Mouse (Mus musculus): ENCODE results near the gene Fbxo31. TPM values are rescaled to one million over a fixed set of nuclear protein-coding genes. Genes with fewer than 3 reads are reported as not detected.
A peak's percentile ranks its signal among the peaks of the same experiment; 100 is the strongest.

The Fbxo31 gene
- polyA plus RNA-seq (2012; rRNA removed): 96.6 and 103 TPM in 2 replicates

DNA sequence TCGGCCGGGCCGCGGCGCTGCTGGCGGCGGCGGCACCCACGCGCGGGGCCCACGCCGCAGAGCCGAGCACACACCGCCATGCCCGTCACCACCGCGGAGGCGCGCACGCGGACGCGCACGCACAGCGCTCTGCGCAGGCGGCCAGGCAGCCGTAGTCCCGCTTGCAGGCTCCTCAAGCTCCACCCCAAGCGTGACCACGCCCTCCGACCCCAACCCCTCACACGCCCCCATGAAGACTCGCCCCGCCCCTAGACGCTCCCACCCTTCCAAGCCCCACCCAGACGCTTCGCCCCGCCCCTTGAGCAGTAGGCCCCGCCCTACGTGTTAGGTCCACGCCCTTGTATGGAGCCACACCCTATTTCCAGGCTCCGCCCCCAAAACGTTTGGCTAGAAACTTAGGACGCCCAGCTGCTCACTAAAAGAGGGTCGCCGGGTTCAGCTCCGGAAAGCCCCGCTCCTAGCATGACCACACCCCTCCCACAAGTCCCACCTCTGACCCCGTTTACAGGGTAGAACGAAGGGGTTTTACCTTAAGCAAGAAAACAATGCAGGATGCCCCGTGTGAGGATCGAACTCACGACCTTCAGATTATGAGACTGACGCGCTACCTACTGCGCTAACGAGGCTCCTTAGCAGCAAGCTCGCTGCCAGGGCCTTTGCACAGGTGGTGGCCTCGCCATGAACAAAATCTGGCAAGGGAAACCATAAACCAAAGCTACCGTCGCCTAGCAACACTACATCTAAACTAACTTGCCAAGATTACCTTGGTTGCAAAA lies at the start of gene Fbxo31:
Gene Fbxo31 (minus strand): TSS at position 131 of the 776 bp plus-strand sequence.
- H3K27ac ChIP-seq (ENCODE audit: insufficient read depth, low read length): peak within 1 kb of the TSS; percentile 58
- H3K4me1 ChIP-seq (ENCODE audit: control insufficient read depth, insufficient read depth, low read length): no peaks in the 10 kb centered on the region
- peak within 1 kb of the TSS; percentile 69 for H3K4me3 ChIP-seq (ENCODE audit: insufficient read depth, low read length)
- TF ChIP-seq CTCF (IDR thresholded peaks at IDR 0.05; ENCODE audit: extremely low read depth, insufficient read depth, low read length): no peak
- TF ChIP-seq POLR2A (IDR thresholded peaks at IDR 0.05; ENCODE audit: extremely low read depth, insufficient read depth, low read length): peak; percentile 75; the same call in 1 of the 2 replicates

- peaks cover 34% of the 10 kb centered on the region for H3K4me1 ChIP-seq (ENCODE audit: control insufficient read depth, insufficient read depth, low read length)
- H3K27ac ChIP-seq (ENCODE audit: insufficient read depth, low read length): 0 out of 2 replicates have a peak overlapping the region, but pooled peaks have one; percentile 2
- TF ChIP-seq POLR2A (IDR thresholded peaks at IDR 0.05; ENCODE audit: extremely low read depth, insufficient read depth, low read length): no peak
- TF ChIP-seq CTCF (IDR thresholded peaks at IDR 0.05; ENCODE audit: extremely low read depth, insufficient read depth, low read length): no peak
- H3K4me3 ChIP-seq (ENCODE audit: insufficient read depth, low read length): no peak overlapping the region
Observed at GRCm38 (mm10) chr8:121623043-121623442, 44.4 kb upstream of the Fbxo31 start.

GRCm38 (mm10) chr8:121621879-121622278 lies 43.3 kb upstream of the Fbxo31 start:
- Histone ChIP-seq H3K4me1 (ENCODE audit: control insufficient read depth, insufficient read depth, low read length) (peaks cover 35% of the 10 kb centered on the region), H3K4me3 (ENCODE audit: insufficient read depth, low read length) (no peak overlapping the region), H3K27ac (ENCODE audit: insufficient read depth, low read length) (no peak overlapping the region)
- TF ChIP-seq POLR2A (IDR thresholded peaks at IDR 0.05; ENCODE audit: extremely low read depth, insufficient read depth, low read length) (no peak), CTCF (IDR thresholded peaks at IDR 0.05; ENCODE audit: extremely low read depth, insufficient read depth, low read length) (0 out of 2 replicates have a peak, but pooled peaks have one; percentile 3)

DNA sequence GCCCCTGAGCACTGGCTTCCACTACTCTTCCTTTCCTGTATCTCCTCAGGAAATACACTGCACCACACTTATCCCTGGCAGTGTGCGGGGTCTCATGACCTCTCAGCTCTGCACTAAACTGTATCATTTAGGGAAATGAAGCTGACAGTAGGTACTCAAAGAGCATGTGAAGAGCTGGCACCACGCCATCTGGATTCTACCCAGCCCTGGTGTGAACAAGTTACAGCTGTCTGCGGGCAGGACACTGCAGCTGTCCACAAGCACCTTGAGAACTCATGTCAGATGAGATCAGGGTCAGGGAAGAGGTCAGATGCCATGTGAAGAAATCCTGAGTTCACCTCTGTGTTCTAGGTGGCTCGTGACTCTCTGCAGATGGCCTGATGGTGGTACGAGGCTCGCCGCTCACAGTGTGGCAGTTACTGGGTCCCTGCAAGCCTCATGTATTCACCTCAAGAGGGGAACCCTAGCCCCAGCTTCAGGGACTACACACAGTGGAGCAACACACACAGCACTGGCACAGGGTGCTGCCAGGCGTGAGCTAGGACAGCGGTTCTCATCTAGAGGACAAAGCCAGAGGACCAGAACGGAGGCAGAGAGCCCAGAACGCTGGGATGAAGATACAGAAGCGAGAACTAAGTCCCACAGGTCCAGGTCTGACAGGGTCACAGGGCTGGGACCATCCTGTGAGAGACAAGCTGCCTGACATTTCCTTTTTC lies 42.4 kb upstream of the Fbxo31 start:
- no peak overlapping the region for H3K4me3 ChIP-seq (ENCODE audit: insufficient read depth, low read length)
- H3K27ac ChIP-seq (ENCODE audit: insufficient read depth, low read length): no peak overlapping the region
- TF ChIP-seq POLR2A (IDR thresholded peaks at IDR 0.05; ENCODE audit: extremely low read depth, insufficient read depth, low read length) (no peak), CTCF (IDR thresholded peaks at IDR 0.05; ENCODE audit: extremely low read depth, insufficient read depth, low read length) (no peak)
- peaks cover 35% of the 10 kb centered on the region for H3K4me1 ChIP-seq (ENCODE audit: control insufficient read depth, insufficient read depth, low read length)

DNA sequence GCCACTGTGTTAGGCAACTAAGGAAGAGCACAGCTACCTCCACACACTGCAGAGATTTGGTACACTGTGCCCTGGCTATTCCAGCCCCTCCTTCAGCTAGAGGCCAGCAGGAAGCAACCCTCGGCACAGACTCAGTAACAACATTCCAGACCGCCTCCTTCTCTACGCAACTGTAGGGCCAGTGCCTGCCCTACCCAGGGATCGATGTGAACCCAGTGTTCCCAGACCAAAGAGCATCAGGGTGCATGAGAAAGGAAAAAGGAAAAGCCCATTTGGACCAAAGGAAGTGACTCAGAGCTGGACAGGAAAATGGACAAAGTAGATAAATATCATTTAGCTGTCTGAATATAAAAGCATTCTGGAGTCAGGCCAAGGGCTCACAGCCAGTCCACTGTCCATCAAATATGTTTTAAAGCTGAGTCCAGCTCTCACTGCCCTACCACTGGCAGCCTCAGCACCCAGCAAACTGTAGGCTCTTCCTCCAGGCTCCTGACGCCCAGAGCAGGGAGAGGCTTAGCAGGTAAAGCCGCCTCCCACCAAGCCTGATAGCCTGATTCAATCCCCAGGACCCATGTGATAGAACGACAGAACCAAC lies 40.9 kb upstream of the Fbxo31 start:
- H3K27ac ChIP-seq (ENCODE audit: insufficient read depth, low read length): peak overlapping the region; percentile 17; the same call in 1 of the 2 replicates

DNA sequence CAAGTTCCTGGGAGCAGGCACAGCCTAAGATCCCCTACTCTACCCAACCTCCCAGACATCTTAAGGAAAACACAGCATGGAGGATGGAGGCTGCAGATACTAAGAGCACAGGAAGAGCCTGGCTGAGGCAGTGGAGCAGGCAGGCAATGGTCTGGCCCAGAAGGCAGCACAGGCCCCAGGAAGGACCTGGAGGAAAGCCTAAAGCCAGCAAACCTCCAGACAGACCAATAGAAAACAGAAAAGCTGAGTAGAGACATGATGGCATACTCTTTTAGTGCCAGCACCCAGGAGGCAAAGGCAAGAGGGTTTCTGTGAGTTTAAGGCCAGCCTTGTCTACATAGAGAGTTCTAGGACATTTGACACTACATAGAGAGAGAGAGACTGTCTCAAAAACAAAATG lies 34.8 kb upstream of the Fbxo31 start:
- TF ChIP-seq POLR2A (IDR thresholded peaks at IDR 0.05; ENCODE audit: extremely low read depth, insufficient read depth, low read length) (no peak), CTCF (IDR thresholded peaks at IDR 0.05; ENCODE audit: extremely low read depth, insufficient read depth, low read length) (no peak)
- Histone ChIP-seq H3K27ac (ENCODE audit: insufficient read depth, low read length) (no peak overlapping the region), H3K4me3 (ENCODE audit: insufficient read depth, low read length) (no peak overlapping the region), H3K4me1 (ENCODE audit: control insufficient read depth, insufficient read depth, low read length) (peaks cover 2% of the 10 kb centered on the region; the same call in 1 of the 2 replicates)

More for the DNA sequence above, 40.9 kb upstream of the Fbxo31 start:
- Histone ChIP-seq H3K4me1 (ENCODE audit: control insufficient read depth, insufficient read depth, low read length) (peaks cover 29% of the 10 kb centered on the region), H3K4me3 (ENCODE audit: insufficient read depth, low read length) (no peak overlapping the region)
- TF ChIP-seq CTCF (IDR thresholded peaks at IDR 0.05; ENCODE audit: extremely low read depth, insufficient read depth, low read length) (no peak), POLR2A (IDR thresholded peaks at IDR 0.05; ENCODE audit: extremely low read depth, insufficient read depth, low read length) (no peak)

DNA sequence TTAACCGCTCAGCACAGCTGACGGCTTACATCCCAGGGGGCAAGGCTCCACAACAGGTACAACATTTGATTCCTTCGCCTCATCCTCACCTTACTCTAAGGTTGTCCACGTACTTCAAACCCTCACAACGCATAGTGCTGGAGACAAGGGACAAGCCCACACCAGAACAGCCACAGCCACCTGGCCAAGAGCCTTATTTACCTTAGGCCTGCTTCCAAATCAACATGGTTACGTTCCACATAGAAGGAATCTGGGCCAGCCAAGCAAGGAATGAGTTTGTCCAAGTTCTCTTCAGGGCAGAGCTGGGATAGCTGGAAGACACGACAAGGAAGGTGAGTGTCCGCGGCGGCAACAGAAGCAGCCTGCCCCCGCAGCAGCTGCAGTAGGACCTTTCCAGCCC lies 31.3 kb upstream of the Fbxo31 start:
- TF ChIP-seq POLR2A (IDR thresholded peaks at IDR 0.05; ENCODE audit: extremely low read depth, insufficient read depth, low read length) (no peak), CTCF (IDR thresholded peaks at IDR 0.05; ENCODE audit: extremely low read depth, insufficient read depth, low read length) (no peak)
- Histone ChIP-seq H3K4me3 (ENCODE audit: insufficient read depth, low read length) (no peak overlapping the region), H3K4me1 (ENCODE audit: control insufficient read depth, insufficient read depth, low read length) (no peaks in the 10 kb centered on the region), H3K27ac (ENCODE audit: insufficient read depth, low read length) (no peak overlapping the region)

DNA sequence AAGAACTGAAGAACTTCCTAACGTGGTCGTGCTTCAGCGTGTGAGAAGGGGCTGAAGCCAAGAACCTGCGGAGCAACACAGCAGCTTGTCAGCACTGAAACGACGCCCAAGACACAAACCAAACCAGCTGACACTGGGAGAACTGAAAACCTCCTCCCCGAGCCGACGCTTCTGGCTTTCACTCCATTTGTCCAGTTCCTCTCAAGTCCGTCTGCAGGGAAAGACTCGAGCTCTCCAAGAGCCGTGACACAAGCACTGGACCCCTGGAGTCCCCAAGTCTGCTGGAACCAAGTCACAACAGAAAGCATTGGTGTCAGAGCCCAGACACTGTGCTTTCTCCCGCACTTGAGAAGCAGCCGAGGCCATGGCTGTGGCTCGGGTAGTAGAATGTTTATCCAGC lies 30.6 kb upstream of the Fbxo31 start:
- H3K4me1 ChIP-seq (ENCODE audit: control insufficient read depth, insufficient read depth, low read length): no peaks in the 10 kb centered on the region
- TF ChIP-seq CTCF (IDR thresholded peaks at IDR 0.05; ENCODE audit: extremely low read depth, insufficient read depth, low read length): no peak
- no peak for TF ChIP-seq POLR2A (IDR thresholded peaks at IDR 0.05; ENCODE audit: extremely low read depth, insufficient read depth, low read length)
- H3K27ac ChIP-seq (ENCODE audit: insufficient read depth, low read length): no peak overlapping the region
- no peak overlapping the region for H3K4me3 ChIP-seq (ENCODE audit: insufficient read depth, low read length)

- TF ChIP-seq CTCF (IDR thresholded peaks at IDR 0.05; ENCODE audit: extremely low read depth, insufficient read depth, low read length) (peak; percentile 40), POLR2A (IDR thresholded peaks at IDR 0.05; ENCODE audit: extremely low read depth, insufficient read depth, low read length) (no peak)
- Histone ChIP-seq H3K27ac (ENCODE audit: insufficient read depth, low read length) (no peak overlapping the region), H3K4me3 (ENCODE audit: insufficient read depth, low read length) (no peak overlapping the region), H3K4me1 (ENCODE audit: control insufficient read depth, insufficient read depth, low read length) (no peaks in the 10 kb centered on the region)
Observed at GRCm38 (mm10) chr8:121607661-121608060, 29.1 kb upstream of the Fbxo31 start.
